Mouse (Mus musculus): Measurements from ENCODE around the gene Tshz2. TPM values are rescaled to one million over a fixed set of nuclear protein-coding genes. Genes with fewer than 3 reads are reported as not detected.

The Tshz2 gene
- polyA plus RNA-seq, 1 experiment, result 4.5 TPM

GRCm38 (mm10) chr2:169649262-169649885 lies 16.6 kb downstream of the Tshz2 start:
- TF ChIP-seq CTCF (IDR thresholded peaks at IDR 0.05; ENCODE audit: control insufficient read depth, insufficient read depth, insufficient replicate concordance, low read depth, low read length) (no peak), POLR2A (IDR thresholded peaks at IDR 0.05; ENCODE audit: control insufficient read depth, low read depth, low read length) (no peak)
- no peaks in the 10 kb centered on the region for H3K36me3 ChIP-seq (ENCODE audit: control insufficient read depth, insufficient read depth, low read length)
- H3K27me3 ChIP-seq (ENCODE audit: control insufficient read depth, insufficient read depth, low read length), result no peaks in the 10 kb centered on the region
- no peaks in the 10 kb centered on the region for H3K4me1 ChIP-seq (ENCODE audit: control insufficient read depth, insufficient read depth, low read length)
- H3K27ac ChIP-seq (ENCODE audit: control insufficient read depth, insufficient read depth, low read depth, low read length), result no peak overlapping the region
- no peak overlapping the region for H3K4me3 ChIP-seq (ENCODE audit: control insufficient read depth, low read depth, low read length)

- H3K27me3 ChIP-seq (ENCODE audit: control insufficient read depth, insufficient read depth, low read length), result no peaks in the 10 kb centered on the region
- H3K27ac ChIP-seq (ENCODE audit: control insufficient read depth, insufficient read depth, low read depth, low read length), result no peak overlapping the region
- no peak overlapping the region for H3K4me3 ChIP-seq (ENCODE audit: control insufficient read depth, low read depth, low read length)
- TF ChIP-seq POLR2A (IDR thresholded peaks at IDR 0.05; ENCODE audit: control insufficient read depth, low read depth, low read length) (no peak), CTCF (IDR thresholded peaks at IDR 0.05; ENCODE audit: control insufficient read depth, insufficient read depth, insufficient replicate concordance, low read depth, low read length) (no peak)
- H3K4me1 ChIP-seq (ENCODE audit: control insufficient read depth, insufficient read depth, low read length), result no peaks in the 10 kb centered on the region
- no peaks in the 10 kb centered on the region for H3K36me3 ChIP-seq (ENCODE audit: control insufficient read depth, insufficient read depth, low read length)
These were observed 20.5 kb downstream of the Tshz2 start for GRCm38 (mm10) chr2:169653282-169653681.

- Histone ChIP-seq H3K4me1 (ENCODE audit: control insufficient read depth, insufficient read depth, low read length) (no peaks in the 10 kb centered on the region; the same call in 1 of the 2 replicates), H3K36me3 (ENCODE audit: control insufficient read depth, insufficient read depth, low read length) (no peaks in the 10 kb centered on the region), H3K27ac (ENCODE audit: control insufficient read depth, insufficient read depth, low read depth, low read length) (peak overlapping the region; percentile 15; the same call in 1 of the 2 replicates), H3K27me3 (ENCODE audit: control insufficient read depth, insufficient read depth, low read length) (no peaks in the 10 kb centered on the region), H3K4me3 (ENCODE audit: control insufficient read depth, low read depth, low read length) (no peak overlapping the region)
- TF ChIP-seq CTCF (IDR thresholded peaks at IDR 0.05; ENCODE audit: control insufficient read depth, insufficient read depth, insufficient replicate concordance, low read depth, low read length) (no peak), POLR2A (IDR thresholded peaks at IDR 0.05; ENCODE audit: control insufficient read depth, low read depth, low read length) (no peak)
These were observed 31.0 kb downstream of the Tshz2 start for GRCm38 (mm10) chr2:169663792-169664191.

GRCm38 (mm10) chr2:169671264-169671663 lies 38.5 kb downstream of the Tshz2 start:
- no peak overlapping the region for H3K4me3 ChIP-seq (ENCODE audit: control insufficient read depth, low read depth, low read length)
- H3K27me3 ChIP-seq (ENCODE audit: control insufficient read depth, insufficient read depth, low read length), result no peaks in the 10 kb centered on the region
- H3K36me3 ChIP-seq (ENCODE audit: control insufficient read depth, insufficient read depth, low read length), result no peaks in the 10 kb centered on the region

GRCm38 (mm10) chr2:169673786-169674185 lies 41.0 kb downstream of the Tshz2 start:
- no peaks in the 10 kb centered on the region for H3K27me3 ChIP-seq (ENCODE audit: control insufficient read depth, insufficient read depth, low read length)
- no peaks in the 10 kb centered on the region for H3K4me1 ChIP-seq (ENCODE audit: control insufficient read depth, insufficient read depth, low read length)
- H3K36me3 ChIP-seq (ENCODE audit: control insufficient read depth, insufficient read depth, low read length), result no peaks in the 10 kb centered on the region
- TF ChIP-seq CTCF (IDR thresholded peaks at IDR 0.05; ENCODE audit: control insufficient read depth, insufficient read depth, insufficient replicate concordance, low read depth, low read length), result no peak
- TF ChIP-seq POLR2A (IDR thresholded peaks at IDR 0.05; ENCODE audit: control insufficient read depth, low read depth, low read length), result no peak
- H3K27ac ChIP-seq (ENCODE audit: control insufficient read depth, insufficient read depth, low read depth, low read length), result no peak overlapping the region
- H3K4me3 ChIP-seq (ENCODE audit: control insufficient read depth, low read depth, low read length), result no peak overlapping the region

More at GRCm38 (mm10) chr2:169671264-169671663, 38.5 kb downstream of the Tshz2 start:
- no peak for TF ChIP-seq POLR2A (IDR thresholded peaks at IDR 0.05; ENCODE audit: control insufficient read depth, low read depth, low read length)
- no peak for TF ChIP-seq CTCF (IDR thresholded peaks at IDR 0.05; ENCODE audit: control insufficient read depth, insufficient read depth, insufficient replicate concordance, low read depth, low read length)
- H3K27ac ChIP-seq (ENCODE audit: control insufficient read depth, insufficient read depth, low read depth, low read length), result peak overlapping the region; percentile 16; the same call in 1 of the 2 replicates
- H3K4me1 ChIP-seq (ENCODE audit: control insufficient read depth, insufficient read depth, low read length), result no peaks in the 10 kb centered on the region; the same call in 1 of the 2 replicates

- H3K27ac ChIP-seq (ENCODE audit: control insufficient read depth, insufficient read depth, low read depth, low read length), result no peak overlapping the region
- H3K36me3 ChIP-seq (ENCODE audit: control insufficient read depth, insufficient read depth, low read length), result no peaks in the 10 kb centered on the region
- no peaks in the 10 kb centered on the region for H3K4me1 ChIP-seq (ENCODE audit: control insufficient read depth, insufficient read depth, low read length)
- H3K4me3 ChIP-seq (ENCODE audit: control insufficient read depth, low read depth, low read length), result no peak overlapping the region
- no peak for TF ChIP-seq POLR2A (IDR thresholded peaks at IDR 0.05; ENCODE audit: control insufficient read depth, low read depth, low read length)
- TF ChIP-seq CTCF (IDR thresholded peaks at IDR 0.05; ENCODE audit: control insufficient read depth, insufficient read depth, insufficient replicate concordance, low read depth, low read length), result no peak
- H3K27me3 ChIP-seq (ENCODE audit: control insufficient read depth, insufficient read depth, low read length), result no peaks in the 10 kb centered on the region
These were observed 41.4 kb downstream of the Tshz2 start for GRCm38 (mm10) chr2:169674209-169674608.

- no peak overlapping the region for H3K4me3 ChIP-seq (ENCODE audit: control insufficient read depth, low read depth, low read length)
These were observed 46.5 kb downstream of the Tshz2 start for GRCm38 (mm10) chr2:169679264-169679663.

More at GRCm38 (mm10) chr2:169679264-169679663, 46.5 kb downstream of the Tshz2 start:
- no peak for TF ChIP-seq POLR2A (IDR thresholded peaks at IDR 0.05; ENCODE audit: control insufficient read depth, low read depth, low read length)
- no peak for TF ChIP-seq CTCF (IDR thresholded peaks at IDR 0.05; ENCODE audit: control insufficient read depth, insufficient read depth, insufficient replicate concordance, low read depth, low read length)
- Histone ChIP-seq H3K27me3 (ENCODE audit: control insufficient read depth, insufficient read depth, low read length) (no peaks in the 10 kb centered on the region), H3K4me1 (ENCODE audit: control insufficient read depth, insufficient read depth, low read length) (peaks cover 1% of the 10 kb centered on the region; the same call in 1 of the 2 replicates), H3K36me3 (ENCODE audit: control insufficient read depth, insufficient read depth, low read length) (no peaks in the 10 kb centered on the region), H3K27ac (ENCODE audit: control insufficient read depth, insufficient read depth, low read depth, low read length) (no peak overlapping the region)
